Mouse (Mus musculus) frontal cortex, postnatal 25 days (tissue): Measurements from ENCODE around the gene Cars.
"Not testable (repeated sequence)": the region's sequence is repeated elsewhere in the genome, so short reads cannot be mapped to it uniquely, and the experiment has no call there.

Experiments used
- DNase-seq, 2 experiments: peaks; one replicate each; pipeline ENCODE4 v3.0.0; 2022; ENCODE audit warnings: low spot score in 2 of 2

Gene Cars

GRCm38 (mm10) chr7:143599428-143600230, at the start of gene Cars:
TSS of gene Cars (minus strand) at chr7:143600090.
- peak; percentile 85 to 88 for DNase-seq

- peak; percentile 52 to 56 for DNase-seq
These were observed 49.3 kb upstream of the Cars start, which contains the start of gene Tnfrsf22 for GRCm38 (mm10) chr7:143649034-143649768. TSS of gene Tnfrsf22 (minus strand) at chr7:143649661.

DNA sequence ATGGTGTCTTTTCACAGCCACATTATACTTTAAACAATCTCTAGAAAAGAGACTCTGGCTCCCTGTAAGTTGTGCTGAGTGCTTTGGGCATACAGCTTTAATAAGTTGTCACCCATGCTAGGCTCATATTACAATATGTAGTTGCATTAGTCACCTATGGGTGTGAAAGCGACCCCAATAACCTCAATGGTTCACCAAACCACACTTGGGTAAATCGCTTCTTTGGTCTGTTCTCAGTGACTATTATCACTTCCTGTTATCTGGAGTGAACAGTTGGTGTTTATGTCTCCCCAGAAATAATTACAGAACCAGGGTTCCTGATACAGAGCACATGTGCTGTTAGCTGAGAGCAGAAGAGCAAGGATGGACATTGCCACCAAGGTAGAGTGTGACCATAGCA, 44.1 kb upstream of the Cars start:
- DNase-seq: not testable (repeated sequence)

GRCm38 (mm10) chr7:143636674-143637073, 36.8 kb upstream of the Cars start:
- DNase-seq: no peak

DNA sequence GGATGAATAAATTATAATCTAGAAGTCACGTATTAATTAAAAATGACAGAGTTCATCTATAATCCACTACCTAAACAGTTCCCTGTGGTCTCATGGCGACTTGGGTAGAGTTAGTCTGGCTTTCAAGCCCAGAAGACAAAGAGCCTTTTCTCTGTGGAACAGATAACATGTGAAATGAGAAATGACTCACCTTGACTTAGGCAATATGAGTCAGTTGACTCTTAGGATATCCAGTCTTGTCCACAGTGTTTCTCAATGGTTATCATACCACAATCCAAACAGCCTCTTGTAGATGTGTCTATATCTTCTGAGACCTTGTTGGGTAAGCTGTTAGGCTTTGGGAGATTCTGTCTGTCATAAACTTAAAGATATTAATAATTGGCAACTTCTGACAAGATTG, 31.6 kb upstream of the Cars start:
- DNase-seq: no peak

DNA sequence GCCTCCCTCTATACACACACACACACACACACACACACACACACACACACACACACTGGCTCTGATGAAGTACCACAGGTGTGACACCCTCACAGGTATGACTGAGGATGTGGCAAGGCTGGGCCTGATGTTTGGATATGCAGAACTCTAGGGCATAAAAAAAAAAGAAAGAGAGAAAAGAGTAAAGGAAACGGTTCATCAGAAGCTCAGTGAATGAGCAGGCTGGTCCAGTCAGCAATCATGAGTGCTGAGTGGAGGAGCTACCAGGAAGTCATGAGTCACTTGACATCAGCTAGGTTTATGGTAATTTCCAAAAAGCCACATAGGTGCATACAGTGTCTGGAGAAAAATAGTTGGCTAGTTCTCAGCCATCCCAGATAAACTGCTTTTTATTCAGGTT, 29.6 kb upstream of the Cars start:
- no peak for DNase-seq

- DNase-seq: no peak
These were observed 28.6 kb upstream of the Cars start, which contains the start of gene Tnfrsf26 for GRCm38 (mm10) chr7:143628540-143628939. TSS of gene Tnfrsf26 (minus strand) at chr7:143628722.

DNA sequence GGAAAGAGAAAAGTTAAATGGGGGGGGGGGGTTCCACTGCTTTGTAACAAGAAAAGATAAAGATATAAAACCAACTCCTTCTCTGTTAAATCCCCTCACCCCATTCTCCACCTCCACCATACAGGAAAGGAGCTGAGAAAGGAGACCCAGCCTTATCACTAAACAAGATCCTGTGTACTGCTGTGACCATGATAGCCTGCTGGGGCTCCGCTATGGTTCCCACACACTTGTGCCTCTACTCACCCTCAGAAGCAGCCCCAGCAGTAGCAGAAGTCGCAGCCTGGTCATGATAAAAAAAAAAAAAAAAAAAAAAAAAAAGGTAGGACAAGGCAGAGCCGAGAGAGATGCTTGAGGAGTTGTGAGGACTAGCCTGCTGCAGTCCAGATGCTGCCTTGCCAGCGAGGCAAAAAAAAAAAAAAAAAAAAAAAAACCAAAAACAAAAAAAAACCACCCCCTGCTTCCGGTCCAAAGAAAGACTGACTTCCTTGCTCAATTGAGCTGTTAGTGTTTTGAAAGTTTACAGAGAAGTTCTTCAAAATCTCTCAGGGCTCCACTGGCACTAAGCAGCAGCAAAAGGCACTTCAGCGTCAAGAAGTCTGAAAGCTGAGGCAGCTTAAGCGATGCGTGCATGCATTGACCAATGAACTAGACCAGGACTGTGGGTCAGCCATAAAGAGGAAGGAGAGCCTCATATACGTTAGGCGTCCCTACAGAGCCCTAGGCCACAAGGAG, 27.8 kb upstream of the Cars start:
- no peak for DNase-seq

DNA sequence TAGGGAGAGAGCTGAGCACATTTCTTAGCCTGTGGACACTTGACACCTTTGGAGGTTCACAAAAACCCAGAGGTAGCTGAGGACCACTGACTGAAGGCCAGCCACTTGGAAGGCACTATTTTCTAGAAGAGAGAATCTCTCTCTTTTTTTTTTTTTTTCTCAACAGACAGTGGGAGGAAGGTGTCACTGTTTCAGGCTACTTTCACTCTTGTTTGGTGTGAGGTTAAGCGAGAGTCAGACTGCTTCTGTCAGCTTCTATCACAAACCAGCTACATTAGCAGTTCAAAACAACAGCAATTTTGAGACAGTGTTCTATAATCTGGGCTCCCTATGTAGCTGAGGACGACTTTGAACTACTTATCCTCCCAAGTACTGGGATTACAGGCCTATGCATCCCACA, 26.3 kb upstream of the Cars start:
- DNase-seq: no peak

- no peak for DNase-seq
These were observed 25.3 kb upstream of the Cars start for GRCm38 (mm10) chr7:143625151-143625550.

GRCm38 (mm10) chr7:143624561-143624960, 24.7 kb upstream of the Cars start:
- DNase-seq: no peak

DNA sequence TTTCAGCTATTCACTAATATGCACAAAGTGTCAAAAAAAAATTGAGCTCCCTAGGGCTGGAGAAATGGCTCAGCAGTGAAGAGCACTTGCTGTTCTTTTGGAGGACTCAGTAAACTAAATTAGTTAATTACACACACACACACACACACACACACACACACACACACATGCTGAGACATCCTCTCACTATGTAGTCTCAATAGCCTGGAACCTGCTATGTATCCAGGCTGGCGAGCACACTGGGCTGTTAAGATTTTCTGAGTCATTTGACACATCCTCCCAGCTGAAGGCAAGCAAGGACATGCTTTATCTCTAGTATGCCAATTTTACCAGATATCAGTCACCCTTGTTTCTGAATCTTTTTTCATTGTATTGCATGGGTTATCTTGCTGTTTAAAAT, 21.1 kb upstream of the Cars start:
- no peak for DNase-seq

DNA sequence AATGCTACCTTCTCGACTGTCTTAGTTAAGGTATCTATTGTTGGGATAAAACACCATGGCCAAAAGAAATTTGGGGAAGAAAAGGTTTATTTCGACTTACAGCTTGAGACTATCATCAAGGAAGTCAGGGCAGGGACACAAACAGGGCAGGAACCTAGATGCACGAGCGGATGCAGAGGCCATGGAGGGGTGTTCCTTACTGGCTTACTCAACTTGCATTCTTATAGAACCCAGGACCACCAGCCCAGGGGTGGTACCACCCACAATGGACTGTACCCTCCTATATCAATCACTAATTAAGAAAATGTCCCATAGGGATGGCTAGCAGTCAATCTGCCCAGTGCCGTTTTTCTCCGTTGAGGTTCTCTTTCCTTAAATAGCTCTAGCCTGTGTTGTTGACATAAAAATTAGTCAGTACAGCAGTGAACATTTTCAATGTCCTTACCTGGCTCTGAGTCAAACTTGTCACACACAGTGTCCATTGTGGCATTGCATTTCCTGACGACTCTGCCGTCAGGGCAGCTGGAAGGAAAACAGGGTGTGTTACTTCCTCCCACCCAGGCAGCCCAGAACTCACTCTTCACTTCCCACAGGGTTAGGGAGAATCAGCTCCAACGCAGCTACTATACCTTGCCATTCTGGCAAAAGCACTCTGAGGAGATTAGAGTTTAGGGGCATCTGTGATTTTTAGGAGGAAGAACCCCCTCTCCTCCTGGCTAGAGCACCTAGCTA, 14.7 kb upstream of the Cars start:
- no peak for DNase-seq

DNA sequence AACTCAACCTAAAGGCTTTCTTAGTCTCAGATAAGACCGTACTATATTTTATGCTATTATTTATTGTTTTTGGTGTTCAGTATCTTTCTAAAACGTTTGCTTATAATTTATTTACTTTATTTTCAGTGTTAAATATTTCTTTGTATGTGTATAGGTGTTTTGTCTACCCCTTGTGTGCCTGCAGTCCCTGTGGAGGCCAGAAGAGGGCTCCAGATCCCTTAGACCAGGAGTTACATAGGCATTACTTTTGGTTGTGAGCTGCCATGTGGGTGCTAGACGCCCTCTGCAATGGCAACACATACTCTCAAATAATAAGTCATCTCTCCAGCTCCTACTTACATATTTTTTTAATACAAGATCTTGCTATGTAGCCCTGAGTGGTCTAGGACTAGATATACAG, 12.3 kb upstream of the Cars start:
- no peak for DNase-seq

DNA sequence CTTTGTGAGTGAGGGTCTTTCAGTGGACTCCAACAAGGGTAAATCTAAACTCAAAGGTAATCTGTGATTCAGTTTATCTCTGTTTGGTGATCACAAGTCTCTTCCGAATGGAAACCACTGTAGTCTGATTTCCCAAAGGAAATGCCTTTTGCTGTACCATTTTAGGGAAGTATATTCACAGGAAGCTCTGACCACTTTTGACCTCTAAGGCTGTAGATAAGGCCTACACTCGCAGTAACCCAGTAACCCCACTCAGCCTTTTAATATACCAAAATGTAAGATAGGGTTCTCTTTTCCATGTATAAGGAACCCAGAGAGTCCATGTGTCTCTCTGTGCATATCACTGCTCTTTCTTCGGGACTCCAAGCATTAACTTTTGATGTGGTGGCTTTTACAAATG, 5.4 kb upstream of the Cars start:
- DNase-seq: no peak

DNA sequence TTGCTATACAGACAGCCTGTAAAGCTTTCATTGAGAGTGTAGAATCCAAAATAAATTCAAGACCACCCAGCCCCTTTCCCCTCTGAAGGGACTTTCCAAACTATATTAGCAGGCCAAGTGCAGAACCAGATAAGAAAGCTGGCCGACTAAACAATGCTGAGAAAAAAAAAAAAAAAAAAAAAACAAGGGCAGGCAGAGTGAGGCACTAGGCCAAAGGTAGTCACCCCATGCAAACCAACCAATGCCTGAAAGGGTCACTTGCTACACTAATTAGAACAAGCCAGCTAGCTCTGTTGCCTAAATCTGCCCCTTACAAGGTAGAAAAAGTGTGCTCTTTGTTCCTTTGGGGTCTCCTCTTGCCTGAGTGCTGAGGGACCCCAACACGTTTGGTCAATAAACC, 5.0 kb upstream of the Cars start:
- no peak for DNase-seq

DNA sequence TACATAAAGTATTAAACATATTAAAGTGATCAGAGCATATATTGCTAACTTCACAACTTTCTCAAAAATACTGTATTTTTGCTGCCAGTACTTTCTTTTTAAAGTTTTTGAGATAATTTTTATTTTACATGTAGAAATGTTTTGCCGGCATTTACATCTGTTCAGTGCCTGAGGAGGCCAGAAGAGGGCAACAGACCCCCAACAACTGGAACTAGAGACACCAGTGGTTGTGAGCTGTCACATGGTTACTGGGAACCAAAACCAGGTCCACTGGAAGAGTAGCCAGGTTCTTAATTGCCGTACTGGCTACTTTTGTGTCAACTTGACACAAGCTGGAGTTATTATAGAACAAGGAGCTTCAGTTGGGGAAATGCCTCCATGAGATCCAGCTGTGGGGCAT, 1.8 kb upstream of the Cars start:
- no peak for DNase-seq

DNA sequence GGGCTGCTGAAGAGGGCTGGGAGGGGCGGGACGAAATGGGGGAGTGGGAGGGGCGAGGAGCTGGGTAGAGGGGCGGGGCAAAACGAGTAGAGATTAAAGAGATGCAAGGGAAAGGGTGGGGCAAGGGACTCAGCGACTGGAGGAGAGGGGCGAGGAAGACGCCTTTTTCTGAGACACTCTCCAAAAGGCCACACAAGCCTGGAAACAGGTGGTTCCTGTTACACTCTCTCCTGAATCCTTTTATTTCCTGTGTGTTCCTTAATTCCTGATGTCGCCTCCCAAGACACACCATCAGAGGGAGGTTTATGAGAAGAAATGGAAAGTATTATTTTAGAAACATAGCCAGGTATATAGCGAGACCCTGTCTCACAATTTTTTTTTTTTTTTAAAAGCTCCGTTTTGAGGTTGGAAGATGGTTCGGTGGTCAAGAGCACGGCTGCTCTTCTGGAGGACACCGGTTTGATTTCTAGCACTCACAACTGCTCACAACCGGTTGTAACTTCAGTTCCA, 396 bp upstream of the Cars start:
- DNase-seq: no peak

DNA sequence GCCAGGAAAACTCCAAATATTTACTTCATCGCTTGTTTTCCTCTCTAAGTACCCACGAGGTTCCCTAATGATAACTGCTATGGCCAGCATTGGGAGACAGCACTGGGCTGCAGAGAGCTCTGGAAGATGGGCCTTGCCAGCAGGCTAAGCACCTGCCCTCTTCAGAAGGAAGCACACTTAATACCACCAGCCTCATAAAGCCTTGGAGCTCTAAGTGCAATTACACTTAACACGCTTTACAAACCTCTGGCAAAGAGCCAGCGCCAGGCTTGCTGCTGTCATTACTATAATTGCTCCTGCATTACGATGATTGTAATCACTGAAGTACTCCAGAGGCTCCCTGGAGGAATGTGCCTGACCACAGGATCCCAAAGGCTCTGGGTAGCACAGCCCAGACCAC, 5.0 kb downstream of the Cars start:
- no peak for DNase-seq

- DNase-seq: no peak
These were observed 7.6 kb downstream of the Cars start for GRCm38 (mm10) chr7:143592255-143592654.

DNA sequence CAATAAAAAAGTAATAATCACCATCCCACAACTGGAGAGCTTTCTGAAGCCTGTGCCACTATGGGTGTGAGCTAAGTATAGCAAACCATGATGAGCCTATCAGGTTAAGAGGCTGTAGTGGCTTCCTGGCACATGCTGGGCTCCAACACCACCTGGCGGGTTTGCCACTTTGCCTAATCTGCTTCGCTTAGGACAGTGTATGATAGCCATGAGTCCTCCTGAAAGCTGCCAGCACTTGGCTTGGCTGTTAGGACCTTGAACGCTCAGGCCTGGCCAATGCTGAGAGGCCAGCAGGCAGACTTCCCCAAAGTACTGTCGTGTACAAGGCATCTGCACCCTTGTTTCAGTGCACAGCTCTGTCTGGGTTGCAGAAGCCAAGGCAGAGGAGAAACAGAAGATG, 11.9 kb downstream of the Cars start:
- no peak for DNase-seq

DNA sequence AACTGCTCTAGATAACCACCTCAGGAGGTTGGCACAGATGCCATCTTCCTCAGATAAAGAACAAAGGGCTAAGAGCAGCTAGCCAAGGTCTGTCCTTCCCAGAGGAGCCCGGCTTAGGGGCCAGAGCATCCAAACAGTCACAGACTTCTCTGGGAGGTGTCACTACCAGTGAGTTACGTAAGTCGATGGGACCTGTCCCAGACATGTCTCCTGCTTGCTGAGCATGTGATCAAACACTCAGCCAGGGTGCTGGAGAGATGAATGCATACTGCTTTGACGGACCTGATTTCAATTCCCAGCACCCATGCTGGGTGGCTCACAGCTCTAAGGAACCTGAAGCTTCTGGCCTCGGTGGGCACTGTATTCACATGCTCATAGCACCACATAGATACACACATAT, 12.3 kb downstream of the Cars start:
- no peak for DNase-seq
